Mouse (Mus musculus): ENCODE data around the gene Arhgap6. TPM values are rescaled to one million over a fixed set of nuclear protein-coding genes. Genes with fewer than 3 reads are reported as not detected.
A peak's percentile ranks its signal among the peaks of the same experiment; 100 is the strongest.

Arhgap6 gene
- total and polyA plus RNA-seq, 2 experiments from 2014 or later: 3.9 to 7.4 TPM

DNA sequence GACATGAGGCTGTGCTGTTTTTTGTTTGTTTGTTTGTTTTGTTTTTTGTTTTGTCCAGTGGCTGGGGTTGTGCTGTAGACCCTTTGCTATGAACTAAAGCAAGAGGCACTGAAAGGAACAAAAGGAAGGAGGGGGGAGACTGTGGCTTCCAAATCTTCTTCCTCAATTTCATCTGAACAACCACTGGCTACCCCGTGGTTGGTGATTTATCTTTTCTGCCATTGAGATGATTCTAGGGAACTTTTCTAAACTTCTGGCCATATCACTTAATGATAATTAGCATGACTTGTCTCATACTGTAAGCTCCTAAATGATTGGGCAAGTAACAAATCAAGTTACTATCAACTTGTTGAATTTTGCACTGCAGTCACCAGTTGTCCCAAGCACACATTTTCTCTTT is 249.0 kb downstream of the Arhgap6 start:
- 44% methylated on average over 1 of the region's 1 CpGs for WGBS

DNA sequence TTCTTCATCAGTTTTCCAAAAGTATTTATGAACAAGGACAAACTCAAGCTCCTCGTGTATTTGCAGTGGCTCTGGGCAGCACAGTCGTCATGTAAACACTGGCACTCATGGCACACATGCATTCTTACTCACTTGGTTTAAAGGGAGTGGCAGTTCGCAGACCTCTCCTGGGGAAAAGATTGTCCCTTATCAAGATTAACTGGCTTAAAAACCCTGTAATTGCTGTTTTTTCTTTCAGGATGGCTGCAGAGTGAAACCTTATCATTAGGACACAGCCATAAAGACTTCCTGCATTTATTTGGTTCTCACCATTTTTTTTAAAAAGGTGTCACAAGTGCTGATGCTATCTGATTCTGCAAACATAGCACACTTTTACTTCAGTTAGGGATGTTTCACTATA is 252.7 kb downstream of the Arhgap6 start:
- 40% methylated on average over 3 of the region's 3 CpGs for WGBS
- Histone ChIP-seq H3K4me2 (ENCODE audit: low read depth, low read length) (no peak overlapping the region), H3K9me3 (replicated peaks; ENCODE audit: control insufficient read depth, low read length) (no peaks in the 10 kb centered on the region), H3K27me3 (ENCODE audit: control insufficient read depth, insufficient read depth, low read length) (no peaks in the 10 kb centered on the region), H3K4me1 (ENCODE audit: control insufficient read depth, insufficient read depth) (no peaks in the 10 kb centered on the region), H3K4me3 (ENCODE audit: low read depth, low read length) (no peak overlapping the region), H3K36me3 (replicated peaks; ENCODE audit: control insufficient read depth, insufficient read depth, low read length) (no peaks in the 10 kb centered on the region), H3K9ac (replicated peaks; ENCODE audit: low read depth, low read length) (no peak overlapping the region), H3K27ac (ENCODE audit: low read depth) (no peak overlapping the region)
- no peak for DNase-seq (ENCODE audit: low spot score)
- no peak for ATAC-seq (ENCODE audit: insufficient read depth, low read depth)
- TF ChIP-seq EP300 (IDR thresholded peaks at IDR 0.05; ENCODE audit: low read depth) (no peak), CTCF (IDR thresholded peaks at IDR 0.05; ENCODE audit: low read depth) (no peak)

More for the DNA sequence above, 249.0 kb downstream of the Arhgap6 start:
- H3K4me3 ChIP-seq (ENCODE audit: low read depth, low read length): no peak overlapping the region
- no peak overlapping the region for H3K4me2 ChIP-seq (ENCODE audit: low read depth, low read length)
- TF ChIP-seq CTCF (IDR thresholded peaks at IDR 0.05; ENCODE audit: low read depth) (no peak), EP300 (IDR thresholded peaks at IDR 0.05; ENCODE audit: low read depth) (no peak)
- no peaks in the 10 kb centered on the region for H3K27me3 ChIP-seq (ENCODE audit: control insufficient read depth, insufficient read depth, low read length)
- H3K9me3 ChIP-seq (replicated peaks; ENCODE audit: control insufficient read depth, low read length): no peaks in the 10 kb centered on the region
- no peaks in the 10 kb centered on the region for H3K4me1 ChIP-seq (ENCODE audit: control insufficient read depth, insufficient read depth)
- no peaks in the 10 kb centered on the region for H3K36me3 ChIP-seq (replicated peaks; ENCODE audit: control insufficient read depth, insufficient read depth, low read length)
- no peak overlapping the region for H3K9ac ChIP-seq (replicated peaks; ENCODE audit: low read depth, low read length)
- no peak overlapping the region for H3K27ac ChIP-seq (ENCODE audit: low read depth)
- DNase-seq (ENCODE audit: low spot score) (no peak), ATAC-seq (ENCODE audit: insufficient read depth, low read depth) (no peak)

DNA sequence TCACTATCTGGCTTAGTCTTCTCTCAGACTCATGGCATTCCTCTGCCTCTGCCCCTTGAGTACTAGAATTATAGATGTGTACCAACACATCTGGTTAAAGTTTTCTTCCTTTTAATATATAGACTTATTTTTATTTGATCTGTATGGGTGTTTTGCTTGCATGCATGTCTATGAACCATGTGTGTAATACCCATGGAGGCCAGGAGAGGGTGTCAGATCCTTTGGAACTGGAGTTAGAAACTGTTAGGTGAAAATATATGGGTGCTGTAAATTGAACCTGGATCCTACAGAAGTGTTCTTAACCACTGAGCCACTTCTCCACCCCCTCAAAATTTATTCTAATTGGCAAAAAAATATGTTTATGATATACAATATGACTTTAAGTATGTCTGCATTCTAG is 254.7 kb downstream of the Arhgap6 start:
- H3K9me3 ChIP-seq (replicated peaks; ENCODE audit: control insufficient read depth, low read length): no peaks in the 10 kb centered on the region
- no peak for ATAC-seq (ENCODE audit: insufficient read depth, low read depth)
- H3K4me2 ChIP-seq (ENCODE audit: low read depth, low read length): no peak overlapping the region
- no peak overlapping the region for H3K9ac ChIP-seq (replicated peaks; ENCODE audit: low read depth, low read length)
- no peak overlapping the region for H3K4me3 ChIP-seq (ENCODE audit: low read depth, low read length)
- no peaks in the 10 kb centered on the region for H3K4me1 ChIP-seq (ENCODE audit: control insufficient read depth, insufficient read depth)
- no peaks in the 10 kb centered on the region for H3K27me3 ChIP-seq (ENCODE audit: control insufficient read depth, insufficient read depth, low read length)
- TF ChIP-seq CTCF (IDR thresholded peaks at IDR 0.05; ENCODE audit: low read depth): no peak
- TF ChIP-seq EP300 (IDR thresholded peaks at IDR 0.05; ENCODE audit: low read depth): no peak
- no peaks in the 10 kb centered on the region for H3K36me3 ChIP-seq (replicated peaks; ENCODE audit: control insufficient read depth, insufficient read depth, low read length)
- DNase-seq (ENCODE audit: low spot score): no peak
- no peak overlapping the region for H3K27ac ChIP-seq (ENCODE audit: low read depth)

DNA sequence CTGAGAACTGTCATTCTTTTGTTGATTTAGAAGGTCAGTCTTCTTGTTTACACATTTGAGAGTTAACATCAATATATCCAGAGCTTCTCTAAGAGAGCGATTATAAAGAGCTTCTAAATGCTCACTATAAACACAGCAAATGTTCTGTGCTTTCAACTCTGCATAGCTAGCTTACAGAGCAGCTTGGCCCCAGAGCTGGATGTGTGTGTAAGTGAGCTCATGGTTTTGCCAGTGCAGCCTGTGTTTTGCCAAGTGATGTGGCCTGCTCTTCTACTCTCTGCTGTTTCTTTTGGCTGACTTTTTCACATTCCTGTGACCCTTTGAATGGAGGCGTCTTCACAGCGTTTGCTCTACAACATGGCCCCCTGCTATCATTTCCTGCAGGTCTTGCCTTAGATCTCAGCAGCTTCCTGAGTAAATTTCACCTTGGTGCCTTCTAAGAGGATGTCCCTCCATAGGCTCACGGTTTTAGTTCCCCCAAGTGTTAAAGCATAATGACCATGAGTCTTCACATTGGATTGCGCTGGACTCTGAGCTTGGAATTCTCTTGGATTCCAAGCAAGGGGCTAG is 259.1 kb downstream of the Arhgap6 start:
- ATAC-seq (ENCODE audit: insufficient read depth, low read depth): no peak
- Histone ChIP-seq H3K27me3 (ENCODE audit: control insufficient read depth, insufficient read depth, low read length) (no peaks in the 10 kb centered on the region), H3K4me1 (ENCODE audit: control insufficient read depth, insufficient read depth) (no peaks in the 10 kb centered on the region), H3K9me3 (replicated peaks; ENCODE audit: control insufficient read depth, low read length) (no peaks in the 10 kb centered on the region), H3K36me3 (replicated peaks; ENCODE audit: control insufficient read depth, insufficient read depth, low read length) (no peaks in the 10 kb centered on the region), H3K27ac (ENCODE audit: low read depth) (0 out of 2 replicates have a peak overlapping the region, but pooled peaks have one; percentile 13), H3K9ac (replicated peaks; ENCODE audit: low read depth, low read length) (no peak overlapping the region), H3K4me2 (ENCODE audit: low read depth, low read length) (no peak overlapping the region), H3K4me3 (ENCODE audit: low read depth, low read length) (no peak overlapping the region)
- peak; percentile 30 for DNase-seq (ENCODE audit: low spot score)
- no peak for TF ChIP-seq EP300 (IDR thresholded peaks at IDR 0.05; ENCODE audit: low read depth)
- no peak for TF ChIP-seq CTCF (IDR thresholded peaks at IDR 0.05; ENCODE audit: low read depth)
- 32% methylated on average over 5 of the region's 5 CpGs for WGBS

DNA sequence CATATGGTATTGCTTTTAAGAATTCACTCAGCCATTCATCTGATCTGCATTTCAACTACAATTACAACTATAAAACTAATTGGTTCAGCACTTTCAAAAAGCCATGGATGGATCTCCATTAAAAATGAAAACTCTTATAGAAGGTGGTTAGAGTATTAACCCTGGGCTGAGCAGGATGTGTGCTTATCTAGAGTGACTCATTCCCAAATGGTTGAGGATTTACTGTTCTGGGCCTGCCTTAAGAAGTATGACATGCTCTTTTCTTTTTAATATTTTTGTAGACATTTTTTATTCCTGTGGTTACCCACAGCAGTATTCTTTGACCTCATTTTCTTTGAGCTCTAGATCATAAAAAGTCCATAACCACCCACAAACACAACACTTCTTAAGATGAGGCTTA is 267.7 kb downstream of the Arhgap6 start:
- TF ChIP-seq EP300 (IDR thresholded peaks at IDR 0.05; ENCODE audit: low read depth): no peak
- TF ChIP-seq CTCF (IDR thresholded peaks at IDR 0.05; ENCODE audit: low read depth): no peak
- H3K4me3 ChIP-seq (ENCODE audit: low read depth, low read length): no peak overlapping the region

DNA sequence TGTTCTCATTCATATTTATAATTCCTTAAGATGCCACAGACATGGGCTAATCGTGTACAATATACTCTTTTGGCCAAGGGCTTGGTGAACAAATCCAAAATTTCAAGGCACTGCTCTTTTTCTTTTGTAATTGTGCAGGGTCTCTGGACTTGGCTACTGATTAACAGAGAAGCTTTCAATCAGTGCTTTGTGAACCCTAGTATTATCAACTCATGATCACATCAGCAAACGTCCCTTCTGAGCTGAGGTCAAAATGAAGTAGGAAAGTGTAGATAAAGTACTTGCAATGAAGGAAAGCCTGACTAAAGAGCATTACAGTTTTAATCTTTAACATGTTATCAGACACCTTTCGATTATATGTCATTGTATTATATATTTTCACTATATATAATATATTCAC is 270.4 kb downstream of the Arhgap6 start:
- H3K9me3 ChIP-seq (replicated peaks; ENCODE audit: control insufficient read depth, low read length): no peaks in the 10 kb centered on the region
- H3K36me3 ChIP-seq (replicated peaks; ENCODE audit: control insufficient read depth, insufficient read depth, low read length): no peaks in the 10 kb centered on the region
- no peak overlapping the region for H3K9ac ChIP-seq (replicated peaks; ENCODE audit: low read depth, low read length)
- 57% methylated on average over 3 of the region's 3 CpGs for WGBS
- ATAC-seq (ENCODE audit: insufficient read depth, low read depth) (no peak), DNase-seq (ENCODE audit: low spot score) (no peak)
- H3K4me2 ChIP-seq (ENCODE audit: low read depth, low read length): no peak overlapping the region
- H3K27me3 ChIP-seq (ENCODE audit: control insufficient read depth, insufficient read depth, low read length): no peaks in the 10 kb centered on the region
- no peak overlapping the region for H3K4me3 ChIP-seq (ENCODE audit: low read depth, low read length)
- no peaks in the 10 kb centered on the region for H3K4me1 ChIP-seq (ENCODE audit: control insufficient read depth, insufficient read depth)
- TF ChIP-seq CTCF (IDR thresholded peaks at IDR 0.05; ENCODE audit: low read depth): no peak
- no peak overlapping the region for H3K27ac ChIP-seq (ENCODE audit: low read depth)

More for the DNA sequence above, 267.7 kb downstream of the Arhgap6 start:
- no peaks in the 10 kb centered on the region for H3K9me3 ChIP-seq (replicated peaks; ENCODE audit: control insufficient read depth, low read length)
- no peaks in the 10 kb centered on the region for H3K27me3 ChIP-seq (ENCODE audit: control insufficient read depth, insufficient read depth, low read length)
- ATAC-seq (ENCODE audit: insufficient read depth, low read depth): no peak
- H3K36me3 ChIP-seq (replicated peaks; ENCODE audit: control insufficient read depth, insufficient read depth, low read length): no peaks in the 10 kb centered on the region
- no peak for DNase-seq (ENCODE audit: low spot score)
- H3K9ac ChIP-seq (replicated peaks; ENCODE audit: low read depth, low read length): no peak overlapping the region
- H3K4me1 ChIP-seq (ENCODE audit: control insufficient read depth, insufficient read depth): no peaks in the 10 kb centered on the region
- H3K4me2 ChIP-seq (ENCODE audit: low read depth, low read length): no peak overlapping the region
- no peak overlapping the region for H3K27ac ChIP-seq (ENCODE audit: low read depth)
